Mouse (Mus musculus) heart, adult 9 months (tissue): Measurements from ENCODE around the gene Olfr1259.
"Not testable (repeated sequence)": the region's sequence is repeated elsewhere in the genome, so short reads cannot be mapped to it uniquely, and the experiment has no call there.

Experiments used
- DNase-seq, 2 experiments: peaks; one replicate each; pipeline ENCODE4 v3.0.0; 2022; ENCODE audit warnings: low spot score in 2 of 2

Olfr1259 gene

GRCm38 (mm10) chr2:89948564-89948963, at the start of gene Olfr1259:
Olfr1259 (minus strand) TSS chr2:89948664.
- no peak for DNase-seq

- DNase-seq, result no peak
Observed at GRCm38 (mm10) chr2:89990921-89991320, 42.5 kb upstream of the Olfr1259 start, which contains the start of gene Olfr1261. Olfr1261 (plus strand) TSS chr2:89991221.

- no peak for DNase-seq
Observed at GRCm38 (mm10) chr2:89977709-89978108, 29.2 kb upstream of the Olfr1259 start.

GRCm38 (mm10) chr2:89974184-89974583, 25.7 kb upstream of the Olfr1259 start, which contains the start of gene Olfr1260:
Olfr1260 (plus strand) TSS chr2:89974340.
- no peak for DNase-seq

GRCm38 (mm10) chr2:89927009-89927408, 21.5 kb downstream of the Olfr1259 start, which contains the start of gene Olfr1258:
Olfr1258 (plus strand) TSS chr2:89927309.
- no peak for DNase-seq

- DNase-seq, result not testable (repeated sequence)
Observed at GRCm38 (mm10) chr2:89912616-89913015, 35.8 kb downstream of the Olfr1259 start.
